Mouse (Mus musculus): ENCODE results near the gene Idh2. TPM values are rescaled to one million over a fixed set of nuclear protein-coding genes. Genes with fewer than 3 reads are reported as not detected.

The Idh2 gene
- polyA plus RNA-seq (2015; fragmentation: Nextera tagmentation; extraction: Ambion mirVana): 595 and 631 TPM in 2 replicates

DNA sequence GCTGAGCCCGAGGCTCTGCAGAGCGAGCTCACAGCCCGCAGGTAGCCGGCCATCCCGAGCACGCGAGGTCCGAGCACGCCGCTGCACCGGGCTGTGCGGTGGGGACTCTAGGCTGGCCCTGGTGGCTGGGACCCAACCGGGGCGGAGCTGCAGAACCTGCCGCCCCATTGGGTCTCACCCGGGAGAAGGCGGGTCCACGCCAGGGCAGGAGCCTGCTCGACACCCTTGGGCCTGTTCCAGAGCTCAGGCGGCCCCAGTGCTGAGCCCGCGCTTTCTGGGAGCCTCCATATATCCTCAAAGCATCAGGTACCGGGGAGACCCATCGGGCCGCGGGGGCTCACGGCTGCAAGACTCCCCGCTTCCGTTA lies at the start of gene Idh2:
TSS of gene Idh2 (minus strand) at position 169 of the 367 bp plus-strand sequence.
- Histone ChIP-seq H3K4me2 (peak within 1 kb of the TSS; percentile 84), H3K27ac (peak within 1 kb of the TSS; percentile 95), H3K9ac (peak within 1 kb of the TSS; percentile 97), H3K36me3 (no peaks in the 10 kb centered on the region), H3K4me3 (replicated peaks) (peak within 1 kb of the TSS; percentile 87), H3K27me3 (replicated peaks) (no peaks in the 10 kb centered on the region), H3K4me1 (peaks cover 41% of the 10 kb centered on the region), H3K9me3 (no peaks in the 10 kb centered on the region)
- WGBS: under 1% methylated on average over 29 of the region's 29 CpGs
- ATAC-seq (ENCODE audit: insufficient read depth, low FRiP score, low read depth): peak; percentile 97

DNA sequence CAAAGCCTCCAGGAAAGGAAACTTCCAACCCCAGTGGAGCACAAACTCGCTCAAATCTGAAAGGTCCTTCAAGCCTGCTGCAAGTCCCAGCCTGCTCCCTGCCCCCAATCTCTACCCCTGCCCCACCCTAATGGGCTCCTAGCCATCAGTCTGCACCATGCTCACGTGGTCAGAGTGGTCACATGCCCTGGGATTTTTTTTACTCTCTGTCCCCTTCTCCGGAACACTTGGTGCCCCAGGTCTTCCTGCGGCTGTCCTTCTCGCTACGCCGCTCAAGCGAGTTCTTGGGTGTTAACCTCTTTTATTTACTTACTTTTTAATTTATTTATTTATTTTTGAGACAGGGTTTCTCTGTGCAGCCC lies 45.7 kb upstream of the Idh2 start:
- ATAC-seq (ENCODE audit: insufficient read depth, low FRiP score, low read depth): no peak
- 50% methylated on average over 8 of the region's 8 CpGs for WGBS
- no peaks in the 10 kb centered on the region for H3K9me3 ChIP-seq
- H3K36me3 ChIP-seq: no peaks in the 10 kb centered on the region
- peak overlapping the region; percentile 90 for H3K27ac ChIP-seq
- peak overlapping the region; percentile 11; the same call in 1 of the 2 replicates for H3K4me2 ChIP-seq
- H3K4me1 ChIP-seq: peaks cover 17% of the 10 kb centered on the region
- no peak overlapping the region for H3K9ac ChIP-seq
- H3K27me3 ChIP-seq (replicated peaks): no peaks in the 10 kb centered on the region
- no peak overlapping the region for H3K4me3 ChIP-seq (replicated peaks)

DNA sequence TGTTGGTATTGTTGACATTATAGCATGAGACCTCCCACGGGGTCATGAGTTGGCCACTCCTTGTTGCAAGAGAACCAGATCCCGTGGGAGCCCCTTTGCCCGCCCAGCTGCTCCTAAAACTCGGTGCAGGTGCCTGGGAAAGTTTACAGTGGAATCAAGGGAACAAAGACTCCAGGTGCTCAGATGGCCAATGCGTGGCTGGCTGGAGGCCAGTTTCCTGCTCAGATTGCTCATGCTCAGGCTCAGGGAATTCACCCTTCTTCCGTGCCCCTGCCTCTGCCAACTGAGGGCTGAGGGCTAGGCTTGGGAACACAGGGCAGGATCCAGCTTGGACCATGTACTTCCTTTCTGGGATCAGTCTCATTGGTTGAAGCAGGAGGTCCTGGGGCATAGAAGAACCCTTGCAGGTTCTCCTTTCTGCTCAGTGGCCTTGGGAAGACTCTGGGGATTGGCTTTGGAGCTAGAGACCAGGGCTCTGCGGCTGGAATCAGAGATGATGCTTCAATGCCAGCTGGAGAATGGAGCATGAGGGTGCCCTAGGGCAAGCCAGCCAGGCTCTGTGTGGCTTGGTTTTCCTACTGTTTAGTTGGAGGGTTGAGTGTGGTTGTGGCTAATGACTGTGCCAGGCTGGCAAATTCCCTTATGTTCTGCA lies 45.2 kb upstream of the Idh2 start:
- 43% methylated on average over 7 of the region's 7 CpGs for WGBS
- Histone ChIP-seq H3K27me3 (replicated peaks) (no peaks in the 10 kb centered on the region), H3K4me3 (replicated peaks) (no peak overlapping the region), H3K9ac (no peak overlapping the region), H3K36me3 (no peaks in the 10 kb centered on the region), H3K4me1 (peaks cover 17% of the 10 kb centered on the region), H3K9me3 (no peaks in the 10 kb centered on the region), H3K4me2 (peak overlapping the region; percentile 11; the same call in 1 of the 2 replicates), H3K27ac (peak overlapping the region; percentile 90)
- ATAC-seq (ENCODE audit: insufficient read depth, low FRiP score, low read depth): peak; percentile 76

DNA sequence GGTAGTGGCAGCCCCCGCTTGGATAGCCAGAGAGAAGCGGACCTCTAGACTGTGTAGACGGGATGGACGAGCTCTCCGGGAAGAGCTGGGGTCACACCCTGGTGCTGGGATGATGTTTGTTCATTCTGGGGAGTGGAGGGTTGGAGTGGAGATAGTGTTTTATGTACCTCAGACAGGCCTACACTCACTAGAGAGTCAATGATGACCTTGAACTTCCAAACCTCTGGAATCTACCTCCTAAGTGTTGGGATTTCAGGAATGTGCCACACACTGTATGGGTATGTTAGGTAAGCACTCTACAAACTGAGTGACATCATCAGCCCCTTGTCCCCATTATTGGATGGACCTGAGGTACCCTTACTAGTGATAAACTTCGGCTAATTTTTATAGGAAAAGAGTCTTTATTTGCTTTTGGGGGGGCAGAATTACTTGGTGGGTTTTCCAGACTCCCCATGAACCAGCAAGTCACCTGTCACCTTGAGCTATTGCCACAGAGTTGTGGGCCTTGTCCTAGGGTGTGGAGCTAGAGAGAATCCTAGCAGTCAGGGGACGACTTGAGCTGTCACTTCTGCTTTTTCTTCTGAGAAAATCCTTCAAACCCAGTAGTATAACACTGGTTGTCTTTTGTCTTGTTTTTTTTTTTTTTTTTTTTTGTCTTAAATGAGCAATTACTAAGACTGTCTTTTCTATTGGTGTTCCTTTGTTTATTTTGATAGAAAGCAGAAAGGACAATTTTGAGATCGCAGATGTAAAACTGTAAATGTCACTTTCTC lies 43.5 kb upstream of the Idh2 start:
- no peaks in the 10 kb centered on the region for H3K27me3 ChIP-seq (replicated peaks)
- H3K36me3 ChIP-seq: no peaks in the 10 kb centered on the region
- 86% methylated on average over 8 of the region's 8 CpGs for WGBS
- H3K9ac ChIP-seq: no peak overlapping the region
- H3K4me1 ChIP-seq: peaks cover 17% of the 10 kb centered on the region
- no peak overlapping the region for H3K27ac ChIP-seq
- no peak overlapping the region for H3K4me3 ChIP-seq (replicated peaks)
- ATAC-seq (ENCODE audit: insufficient read depth, low FRiP score, low read depth): no peak
- no peak overlapping the region for H3K4me2 ChIP-seq
- H3K9me3 ChIP-seq: no peaks in the 10 kb centered on the region

DNA sequence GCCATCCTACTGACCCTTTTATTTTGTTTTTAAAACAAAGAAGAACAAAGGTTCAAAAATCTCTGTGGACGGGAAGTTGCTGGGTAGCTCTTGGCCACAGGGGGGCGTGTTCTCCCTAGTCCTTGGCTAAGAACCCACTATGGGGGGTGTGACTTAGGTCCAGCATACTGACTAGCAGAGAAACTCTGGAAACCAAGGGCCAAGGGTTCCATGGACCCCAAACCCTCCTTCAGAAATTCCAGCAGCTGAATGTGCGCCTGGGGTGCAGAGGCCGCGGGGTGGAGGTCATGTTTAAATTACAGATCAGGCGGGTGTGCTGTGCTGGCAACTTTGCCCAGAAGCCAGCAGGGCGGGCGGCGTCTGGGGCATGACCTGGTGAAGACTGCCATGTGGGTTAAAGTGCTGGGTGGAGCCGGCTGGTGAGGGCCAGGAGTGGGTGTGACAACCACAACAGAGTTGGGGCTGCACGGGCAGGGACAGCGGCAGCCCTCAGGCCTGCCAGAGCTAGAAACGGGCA lies 41.6 kb upstream of the Idh2 start:
- ATAC-seq (ENCODE audit: insufficient read depth, low FRiP score, low read depth): peak; percentile 68; the same call in 1 of the 2 replicates
- no peak overlapping the region for H3K4me2 ChIP-seq

DNA sequence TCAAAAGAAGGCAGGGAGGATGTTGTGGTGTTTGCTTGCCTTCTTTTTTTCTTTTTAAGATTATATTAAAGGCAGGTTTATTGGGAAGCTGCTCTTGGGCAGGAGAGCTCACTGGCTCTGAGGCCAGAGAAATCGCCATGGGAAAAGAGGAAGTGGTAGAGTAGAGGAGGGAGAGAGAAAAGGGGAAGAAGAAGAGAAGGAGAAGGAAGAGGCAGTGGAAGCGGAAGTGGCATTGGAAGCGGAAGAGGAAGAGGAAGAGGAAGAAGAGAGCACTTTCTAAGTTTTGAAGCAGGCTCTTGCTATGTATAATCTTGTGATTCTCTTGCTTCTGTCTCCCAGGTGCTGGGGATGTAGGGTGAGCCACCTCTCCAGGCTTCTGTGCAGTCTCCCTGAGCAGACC lies 39.5 kb upstream of the Idh2 start:
- Histone ChIP-seq H3K4me3 (replicated peaks) (no peak overlapping the region), H3K9me3 (no peaks in the 10 kb centered on the region), H3K9ac (no peak overlapping the region), H3K36me3 (no peaks in the 10 kb centered on the region), H3K4me1 (peaks cover 10% of the 10 kb centered on the region; the same call in 1 of the 2 replicates), H3K27ac (no peak overlapping the region), H3K4me2 (no peak overlapping the region), H3K27me3 (replicated peaks) (no peaks in the 10 kb centered on the region)
- 68% methylated on average over 3 of the region's 3 CpGs for WGBS
- ATAC-seq (ENCODE audit: insufficient read depth, low FRiP score, low read depth): no peak

More for the DNA sequence above, 41.6 kb upstream of the Idh2 start:
- WGBS: 40% methylated on average over 13 of the region's 13 CpGs
- no peaks in the 10 kb centered on the region for H3K27me3 ChIP-seq (replicated peaks)
- peaks cover 17% of the 10 kb centered on the region for H3K4me1 ChIP-seq
- H3K27ac ChIP-seq: no peak overlapping the region
- H3K9me3 ChIP-seq: no peaks in the 10 kb centered on the region
- H3K4me3 ChIP-seq (replicated peaks): no peak overlapping the region
- H3K9ac ChIP-seq: no peak overlapping the region
- H3K36me3 ChIP-seq: no peaks in the 10 kb centered on the region

DNA sequence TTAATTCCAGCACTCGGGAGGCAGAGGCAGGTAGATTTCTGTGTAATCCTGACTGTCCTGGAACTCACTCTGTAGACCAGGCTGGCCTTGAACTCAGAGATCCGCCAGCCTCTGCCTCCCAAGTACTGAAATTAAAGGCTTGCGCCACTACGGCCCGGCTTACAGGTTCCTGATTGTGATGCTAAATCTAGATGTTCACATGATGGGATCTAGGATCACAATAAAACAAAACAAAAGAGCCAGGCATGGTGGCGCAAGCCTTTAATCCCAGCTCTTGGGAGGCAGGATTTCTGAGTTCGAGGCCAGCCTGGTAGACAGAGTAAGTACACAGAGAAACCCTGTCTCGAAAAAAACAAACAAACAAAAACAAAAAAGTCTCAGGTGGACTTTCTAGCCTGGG lies 37.6 kb upstream of the Idh2 start:
- no peak overlapping the region for H3K27ac ChIP-seq
- WGBS: 92% methylated on average over 8 of the region's 8 CpGs
- ATAC-seq (ENCODE audit: insufficient read depth, low FRiP score, low read depth): no peak

DNA sequence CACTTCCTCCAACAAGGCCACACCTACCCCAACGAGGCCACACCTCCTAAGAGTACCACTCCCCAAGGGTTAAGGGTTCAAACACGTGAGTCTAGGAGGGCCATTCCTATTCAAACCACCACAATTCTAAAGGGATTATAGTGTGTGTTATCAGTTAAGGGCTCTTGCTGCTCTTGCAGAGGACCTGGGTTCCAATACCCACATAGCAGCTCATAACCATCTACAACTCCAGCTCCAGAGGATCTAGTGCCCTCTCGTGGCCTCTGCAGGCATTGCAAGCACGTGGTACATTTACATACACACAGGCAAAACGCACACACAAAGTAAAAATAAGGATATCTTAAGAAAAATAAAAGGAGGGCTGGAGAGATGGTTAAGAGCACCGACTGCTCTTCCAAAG lies 37.0 kb upstream of the Idh2 start:
- Histone ChIP-seq H3K4me2 (no peak overlapping the region), H3K27ac (no peak overlapping the region), H3K27me3 (replicated peaks) (no peaks in the 10 kb centered on the region), H3K9ac (no peak overlapping the region), H3K36me3 (no peaks in the 10 kb centered on the region), H3K4me3 (replicated peaks) (no peak overlapping the region), H3K4me1 (peaks cover 19% of the 10 kb centered on the region; the same call in 1 of the 2 replicates), H3K9me3 (no peaks in the 10 kb centered on the region)
- no peak for ATAC-seq (ENCODE audit: insufficient read depth, low FRiP score, low read depth)
- 68% methylated on average over 6 of the region's 6 CpGs for WGBS

More for the DNA sequence above, 37.6 kb upstream of the Idh2 start:
- Histone ChIP-seq H3K4me1 (peaks cover 19% of the 10 kb centered on the region; the same call in 1 of the 2 replicates), H3K36me3 (no peaks in the 10 kb centered on the region), H3K4me2 (no peak overlapping the region), H3K4me3 (replicated peaks) (no peak overlapping the region), H3K9me3 (no peaks in the 10 kb centered on the region), H3K9ac (no peak overlapping the region), H3K27me3 (replicated peaks) (no peaks in the 10 kb centered on the region)

DNA sequence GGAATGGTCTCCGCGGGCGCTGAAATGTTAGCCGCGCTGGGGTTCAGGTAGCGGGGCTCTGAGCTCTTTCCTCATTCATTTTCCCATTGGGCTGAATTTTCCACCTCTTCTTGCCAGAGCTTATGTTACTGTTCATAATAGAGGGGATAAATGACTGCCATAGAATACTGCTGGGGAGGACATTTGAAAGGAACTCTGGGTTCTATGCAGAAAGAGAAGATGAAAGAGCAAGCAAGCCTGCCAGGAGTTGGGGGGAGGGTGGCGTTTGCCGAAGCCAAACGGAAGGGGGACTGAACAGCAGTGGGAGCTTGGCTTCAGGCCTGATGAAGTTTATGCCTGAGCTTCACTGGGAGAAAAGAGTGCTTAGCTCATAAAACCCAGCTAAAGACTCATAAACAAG lies 34.2 kb upstream of the Idh2 start:
- no peaks in the 10 kb centered on the region for H3K27me3 ChIP-seq (replicated peaks)
- WGBS: 46% methylated on average over 9 of the region's 9 CpGs
- peak overlapping the region; percentile 13 for H3K27ac ChIP-seq
- H3K9ac ChIP-seq: no peak overlapping the region
- no peaks in the 10 kb centered on the region for H3K36me3 ChIP-seq
- H3K4me3 ChIP-seq (replicated peaks): no peak overlapping the region
- H3K4me2 ChIP-seq: 0 out of 2 replicates have a peak overlapping the region, but pooled peaks have one; percentile 6
- ATAC-seq (ENCODE audit: insufficient read depth, low FRiP score, low read depth): no peak
- H3K9me3 ChIP-seq: no peaks in the 10 kb centered on the region
- H3K4me1 ChIP-seq: peaks cover 9% of the 10 kb centered on the region; the same call in 1 of the 2 replicates

DNA sequence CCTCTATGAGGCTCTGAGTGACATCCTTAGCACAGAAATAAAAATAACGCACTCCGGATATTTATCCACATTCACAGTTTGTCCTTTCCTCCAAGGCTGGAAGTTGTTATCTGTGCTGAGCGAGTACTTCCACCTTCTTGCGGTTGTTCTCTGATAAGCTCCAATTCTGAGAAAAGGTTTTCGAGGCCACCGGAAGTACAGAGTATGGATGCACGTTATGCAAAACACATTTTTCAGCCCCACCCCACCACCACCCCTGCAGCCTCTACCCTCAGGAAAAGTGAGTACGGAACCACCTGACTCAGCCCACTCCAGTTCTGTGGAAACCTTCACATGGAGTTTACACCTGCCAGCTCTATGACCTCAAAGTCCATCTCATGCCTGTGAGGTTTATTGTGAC lies 30.9 kb upstream of the Idh2 start:
- Histone ChIP-seq H3K4me3 (replicated peaks) (no peak overlapping the region), H3K4me2 (no peak overlapping the region), H3K9ac (no peak overlapping the region), H3K27me3 (replicated peaks) (no peaks in the 10 kb centered on the region), H3K36me3 (no peaks in the 10 kb centered on the region), H3K4me1 (peaks cover 17% of the 10 kb centered on the region), H3K27ac (no peak overlapping the region), H3K9me3 (no peaks in the 10 kb centered on the region)
- WGBS: 72% methylated on average over 8 of the region's 8 CpGs
- peak; percentile 82; the same call in 1 of the 2 replicates for ATAC-seq (ENCODE audit: insufficient read depth, low FRiP score, low read depth)

DNA sequence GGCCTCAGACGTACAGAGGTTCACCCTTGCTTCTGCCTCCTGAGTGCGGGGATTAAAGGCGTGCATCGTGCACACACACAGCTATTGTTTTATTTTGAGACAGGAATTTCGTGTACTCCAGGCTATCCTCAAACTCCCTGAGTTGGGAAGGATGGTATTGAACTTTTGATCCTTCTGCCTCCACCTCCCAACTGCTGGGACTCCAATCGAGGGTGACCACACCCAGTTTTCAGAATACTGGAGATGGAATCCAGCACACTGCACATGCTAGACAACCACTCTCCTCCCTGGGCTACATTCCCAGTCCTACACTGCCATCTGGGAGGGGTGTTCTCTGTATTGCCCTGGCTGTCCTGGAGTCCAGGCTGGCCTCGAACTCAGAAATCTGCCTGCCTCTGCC lies 29.5 kb upstream of the Idh2 start:
- Histone ChIP-seq H3K4me3 (replicated peaks) (no peak overlapping the region), H3K4me1 (peaks cover 19% of the 10 kb centered on the region), H3K27me3 (replicated peaks) (no peaks in the 10 kb centered on the region), H3K4me2 (no peak overlapping the region), H3K9me3 (no peaks in the 10 kb centered on the region), H3K9ac (no peak overlapping the region), H3K36me3 (no peaks in the 10 kb centered on the region), H3K27ac (no peak overlapping the region)
- WGBS: 87% methylated on average over 7 of the region's 7 CpGs
- ATAC-seq (ENCODE audit: insufficient read depth, low FRiP score, low read depth): no peak

Measured in stomach, embryonic 15.5 days (tissue).